Mouse (Mus musculus) adrenal gland, adult 2 months (tissue): ENCODE data around the gene Atp6v1b1. TPM values are rescaled to one million over a fixed set of nuclear protein-coding genes. Genes with fewer than 3 reads are reported as not detected.
"Not testable (repeated sequence)": the region's sequence is repeated elsewhere in the genome, so short reads cannot be mapped to it uniquely, and the experiment has no call there.

Experiments
- DNase-seq: peaks from one replicate; pipeline ENCODE4 v3.0.0; 2021
- polyA plus RNA-seq: library from polyadenylated mRNA; depleted of rRNA; stranded (reverse); fragments of >200 nt; gene quantifications from 2 replicates; pipeline ENCODE4 v1.2.3, GENCODE M21; 2012; rRNA removed
- total RNA-seq, 2 experiments: library from RNA; stranded (reverse); gene quantifications; 2 replicates each; pipeline ENCODE4 v1.2.3; 2021

Gene Atp6v1b1
- total and polyA plus RNA-seq, 3 experiments: not detected

DNA sequence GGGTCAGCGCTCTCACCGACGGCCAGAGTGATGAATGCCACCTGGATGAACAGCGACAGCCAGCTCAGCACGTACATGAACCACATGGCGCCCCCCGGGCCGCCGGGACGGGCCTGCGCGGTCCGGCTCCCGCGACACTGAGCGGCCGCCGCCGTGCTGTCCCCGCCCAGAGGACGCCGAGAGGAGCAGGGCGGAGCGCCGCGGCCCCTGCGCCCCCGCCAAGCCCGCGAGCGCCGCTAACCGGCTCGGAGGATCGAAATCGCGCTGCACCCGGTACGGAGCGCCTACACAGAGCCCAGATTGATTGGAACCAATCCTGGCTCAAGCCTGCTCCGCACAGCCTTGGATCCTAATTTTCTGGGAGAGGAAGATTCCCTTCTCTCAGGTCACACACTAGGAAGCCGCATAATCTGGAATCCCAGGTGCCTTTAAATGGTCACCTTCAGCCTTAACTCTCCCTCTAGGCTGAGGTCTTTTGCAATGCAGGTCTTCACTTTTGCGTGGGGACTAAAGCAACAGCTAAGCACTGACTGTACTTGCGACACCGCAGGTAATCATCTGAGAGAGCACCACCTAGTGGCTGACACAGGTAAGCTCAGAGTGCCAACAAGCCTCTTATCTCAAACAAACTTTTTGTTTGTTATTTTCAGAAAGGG is 33.0 kb downstream of the Atp6v1b1 start, which contains the start of gene Tex261:
Gene Tex261 (minus strand): TSS at position 176 of the 656 bp plus-strand sequence.
- peak; percentile 97 for DNase-seq

DNA sequence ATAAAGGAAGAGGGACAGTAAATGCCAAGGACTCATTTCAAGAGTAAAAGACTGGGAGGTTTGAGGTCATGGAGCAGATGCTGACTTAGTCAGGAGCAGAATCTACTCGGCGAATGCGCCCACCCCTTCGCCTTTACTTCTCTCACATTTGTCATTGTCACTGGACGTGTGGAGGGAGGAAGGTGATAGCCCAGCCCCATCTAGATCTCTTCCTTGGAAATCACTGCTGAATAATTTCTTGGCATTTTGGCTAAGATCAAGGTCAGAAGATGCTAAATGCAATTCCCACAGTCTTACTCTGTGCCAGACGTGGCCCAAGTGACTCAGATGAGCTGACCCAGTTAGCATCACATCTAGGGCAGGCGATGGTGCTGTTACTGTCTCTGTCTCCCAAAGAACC is 35.5 kb downstream of the Atp6v1b1 start:
- peak; percentile 86 for DNase-seq

DNA sequence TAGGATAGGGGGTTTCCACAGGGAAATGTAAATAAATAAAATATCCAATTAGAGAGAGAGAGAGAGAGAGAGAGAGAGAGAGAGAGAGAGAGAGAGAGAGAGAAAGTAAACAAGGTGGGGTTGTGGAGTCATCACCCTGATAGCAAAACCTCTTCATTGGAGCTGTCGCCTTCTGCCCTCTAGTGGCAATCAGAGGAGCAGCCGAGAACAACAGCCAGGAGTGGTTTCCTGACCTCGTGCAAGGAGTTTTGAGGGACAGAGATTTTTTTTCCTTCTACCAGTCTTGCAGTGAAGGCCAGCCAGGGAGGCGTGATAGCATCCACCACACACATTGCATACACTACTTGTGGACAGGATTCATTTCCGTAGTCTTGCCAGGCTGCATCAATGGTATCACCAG is 36.2 kb downstream of the Atp6v1b1 start:
- DNase-seq: peak; percentile 77

DNA sequence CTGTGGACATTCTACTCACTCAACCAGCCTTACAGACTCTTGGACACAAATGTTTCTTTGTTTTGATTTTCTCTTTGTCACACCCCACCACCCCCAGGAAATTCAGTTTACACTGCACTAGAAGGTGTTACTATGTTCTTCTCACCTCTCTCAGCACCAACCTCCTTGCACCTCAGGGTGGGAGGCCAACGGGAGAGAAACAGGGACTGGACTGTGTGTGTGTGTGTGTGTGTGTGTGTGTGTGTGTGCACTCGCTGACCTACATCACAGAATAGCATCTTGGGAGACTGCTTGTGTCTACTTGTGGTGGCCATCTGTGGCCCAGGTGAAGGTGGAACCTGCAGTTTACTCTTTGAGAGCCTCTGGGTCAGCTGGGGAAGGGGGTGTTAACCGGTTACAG is 43.6 kb downstream of the Atp6v1b1 start:
- DNase-seq: no peak

DNA sequence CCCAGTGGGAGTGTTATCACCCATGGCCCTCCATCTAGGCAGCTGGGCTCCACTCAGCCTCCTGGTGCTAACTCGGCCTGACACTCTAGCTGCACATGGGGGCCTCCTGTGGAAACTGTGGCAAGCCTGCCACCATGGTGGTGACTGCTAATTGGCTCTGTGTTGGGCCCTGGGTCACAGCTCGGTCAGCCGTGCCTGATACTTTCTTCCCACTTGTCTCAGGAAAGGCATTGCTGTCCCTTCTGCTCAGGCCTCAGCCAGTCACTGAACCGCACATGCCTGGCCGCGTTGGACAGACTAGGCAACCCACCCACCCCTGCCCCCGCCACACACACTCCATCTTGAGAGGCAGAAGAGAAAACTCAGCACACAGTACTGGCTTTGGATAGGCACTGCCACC is 45.8 kb downstream of the Atp6v1b1 start:
- DNase-seq: no peak

DNA sequence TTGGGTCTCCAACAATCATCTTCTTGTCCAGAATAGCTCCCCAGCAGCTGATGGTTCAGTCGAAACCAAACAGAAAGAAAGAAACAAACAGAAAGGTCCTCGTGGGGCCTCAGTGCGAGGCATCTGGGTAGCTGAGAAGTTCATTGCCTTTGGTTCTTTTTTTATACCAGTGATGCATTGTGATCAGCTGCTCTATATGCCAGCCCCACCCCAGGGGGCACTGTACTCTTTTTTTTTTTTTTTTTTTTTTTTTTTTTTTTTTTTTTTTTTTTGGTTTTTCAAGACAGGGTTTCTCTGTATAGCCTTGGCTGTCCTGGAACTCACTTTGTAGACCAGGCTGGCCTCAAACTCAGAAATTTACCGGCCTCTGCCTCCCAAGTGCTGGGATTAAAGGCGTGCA is 47.7 kb downstream of the Atp6v1b1 start:
- DNase-seq: not testable (repeated sequence)

DNA sequence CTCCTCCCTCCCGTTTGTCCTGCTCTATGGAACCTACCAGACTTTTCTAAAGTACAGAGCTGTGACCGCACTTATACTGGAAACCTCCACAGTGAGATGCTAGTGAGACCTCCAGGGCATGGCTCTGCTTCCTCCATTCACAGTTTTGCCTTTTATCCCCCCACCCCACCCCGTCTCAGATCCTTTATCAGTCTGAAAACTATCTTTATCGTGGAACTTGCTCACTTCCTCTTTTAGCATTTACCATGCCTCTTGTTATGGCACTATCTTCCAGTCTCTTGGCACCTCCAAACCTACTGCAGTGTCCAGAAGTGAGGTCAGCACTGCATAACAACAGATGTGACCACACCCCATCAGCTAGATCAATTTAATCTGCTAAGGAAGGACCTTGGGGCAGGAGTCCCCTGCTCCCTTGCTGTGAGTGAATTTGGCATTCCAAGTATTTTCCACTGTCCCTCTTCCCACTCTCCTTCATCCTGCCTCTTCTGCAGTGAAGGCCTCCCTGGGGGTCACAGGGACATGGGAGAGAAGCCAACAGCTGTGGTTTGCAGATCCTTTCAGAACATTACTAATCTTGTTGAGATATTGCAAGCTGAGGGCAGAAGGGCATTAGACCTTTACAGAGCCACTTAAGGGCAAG is 48.6 kb downstream of the Atp6v1b1 start:
- DNase-seq: no peak

DNA sequence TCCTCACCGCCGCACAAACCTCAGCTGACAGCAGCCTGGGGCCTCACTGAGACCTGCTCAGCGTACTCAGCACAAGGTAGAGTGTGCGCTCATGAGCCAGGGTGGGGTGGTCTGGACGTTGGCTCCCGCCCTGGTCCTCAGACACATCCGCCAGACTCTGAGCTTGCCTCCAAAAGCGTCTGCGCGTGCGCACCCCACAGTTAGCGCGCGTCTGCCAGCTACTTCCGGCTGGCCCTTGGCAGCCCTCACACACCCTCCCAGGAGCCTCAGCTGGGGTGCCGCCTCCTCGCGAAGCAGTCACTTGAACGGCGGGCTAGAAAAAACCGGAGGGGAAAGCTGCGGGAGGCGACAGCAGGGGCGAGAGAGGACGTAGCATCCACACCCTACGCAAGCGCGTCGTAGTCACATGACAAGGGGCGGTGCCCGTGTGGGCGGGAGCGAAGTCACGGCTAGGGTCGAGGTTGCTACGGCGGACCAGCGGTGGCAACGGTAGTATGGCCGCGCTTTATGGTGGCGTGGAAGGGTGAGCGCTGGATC is 52.0 kb downstream of the Atp6v1b1 start, which contains the start of gene Nagk:
Gene Nagk (plus strand): TSS at position 223 of the 537 bp plus-strand sequence.
- peak; percentile 95 for DNase-seq

DNA sequence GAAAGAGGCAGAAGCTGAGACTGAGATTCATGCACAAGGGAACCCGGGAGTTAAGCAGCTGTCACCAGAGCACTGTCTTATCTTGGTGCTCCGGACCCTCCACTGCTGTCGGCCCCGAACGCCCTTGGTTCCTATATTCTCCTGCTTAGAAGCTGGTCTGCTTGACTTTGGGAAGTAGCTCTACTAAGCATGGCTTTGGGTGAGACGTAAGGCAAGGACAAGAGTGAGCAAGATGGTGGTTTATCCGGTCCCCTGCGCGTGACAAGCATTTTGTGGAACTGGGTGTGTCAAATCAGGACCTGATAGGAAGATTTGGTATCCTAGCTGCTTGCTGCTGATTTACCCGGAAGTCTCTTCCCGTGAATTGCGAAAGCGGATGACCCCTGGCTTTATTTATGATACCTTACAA is 52.7 kb downstream of the Atp6v1b1 start:
- DNase-seq: peak; percentile 58

DNA sequence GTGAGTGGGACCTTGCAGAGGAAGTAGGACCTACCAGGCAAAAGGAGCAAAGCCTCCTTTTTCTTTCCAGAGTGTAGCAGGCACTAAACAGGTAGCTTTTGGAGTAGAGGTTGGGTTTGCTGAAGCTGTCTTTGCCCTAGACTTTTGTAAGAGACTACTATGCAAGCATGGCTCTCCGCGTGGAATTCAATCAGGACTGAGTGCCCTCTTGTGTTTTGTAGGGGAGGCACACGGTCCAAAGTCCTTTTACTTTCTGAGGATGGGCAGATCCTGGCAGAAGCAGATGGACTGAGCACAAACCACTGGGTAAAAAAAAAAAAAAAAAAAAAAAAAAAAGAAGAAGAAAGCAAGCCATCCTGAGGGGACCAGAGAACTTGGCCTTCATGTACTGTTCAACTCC is 53.9 kb downstream of the Atp6v1b1 start:
- DNase-seq: no peak

DNA sequence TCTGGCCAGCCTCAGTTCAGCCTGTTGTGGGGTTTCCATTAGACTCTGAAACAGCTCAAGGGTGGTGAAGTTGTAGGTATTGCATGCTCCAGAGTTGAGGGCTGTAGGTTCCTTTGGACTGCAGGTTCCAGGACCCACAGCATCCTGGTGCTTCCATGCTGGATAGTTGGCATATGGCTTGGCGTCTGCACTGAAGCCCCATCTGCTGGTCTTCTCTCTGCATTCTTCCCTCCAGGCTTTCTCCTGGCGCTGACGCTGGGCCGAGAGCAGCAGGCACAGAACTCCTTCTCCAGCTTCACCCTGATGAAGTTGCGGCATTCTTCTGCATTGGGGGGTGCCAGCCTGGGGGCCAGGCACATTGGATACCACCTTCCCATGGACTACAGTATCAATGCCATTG is 59.2 kb downstream of the Atp6v1b1 start:
- DNase-seq: no peak

DNA sequence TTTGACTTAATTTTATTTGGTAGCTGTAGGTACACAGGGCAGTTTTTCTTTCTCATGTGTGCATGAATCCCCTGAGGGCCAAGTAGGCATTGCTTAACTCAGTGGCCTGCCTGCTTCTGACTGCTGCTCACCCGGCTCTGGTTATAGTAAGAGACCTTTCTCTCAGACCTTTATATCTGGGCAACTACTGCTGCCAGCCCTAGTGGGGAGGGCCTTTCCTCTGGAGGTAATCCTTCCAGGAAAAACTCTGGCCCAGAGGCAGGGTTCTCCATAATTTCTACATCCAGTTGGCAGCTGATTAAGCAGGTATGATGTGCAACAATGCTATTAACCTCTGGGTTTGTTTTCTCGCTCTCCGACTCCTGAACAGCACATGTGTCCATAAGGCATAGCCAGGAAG is 60.1 kb downstream of the Atp6v1b1 start:
- DNase-seq: no peak

Other genes starting within 250 kb of the Atp6v1b1 start
- gene Dguok, start 236.0 kb upstream of the Atp6v1b1 start, total RNA-seq: 10 to 100 TPM; 45.1 to 49.5 TPM
- gene Dguok, start 236.0 kb upstream of the Atp6v1b1 start, polyA plus RNA-seq: 47.3 and 49.3 TPM in 2 replicates
- under 1 TPM; 0.81 to 0.97 TPM for gene Actg2, start 206.7 kb upstream of the Atp6v1b1 start, total RNA-seq
- gene Actg2, start 206.7 kb upstream of the Atp6v1b1 start, polyA plus RNA-seq: 0.80 and 1.9 TPM in 2 replicates
- 10 to 100 TPM; 22.3 to 22.7 TPM for gene Stambp, start 170.3 kb upstream of the Atp6v1b1 start, total RNA-seq
- gene Stambp, start 170.3 kb upstream of the Atp6v1b1 start, polyA plus RNA-seq: 4.0 and 4.4 TPM in 2 replicates
- under 1 TPM in 1 of 2 experiments, not detected in 1; 0.23 TPM for gene Clec4f, start 86.8 kb upstream of the Atp6v1b1 start, total RNA-seq
- gene Clec4f, start 86.8 kb upstream of the Atp6v1b1 start, polyA plus RNA-seq: not detected in 2 replicates
- not detected for gene Cd207, start 65.1 kb upstream of the Atp6v1b1 start, total RNA-seq
- gene Cd207, start 65.1 kb upstream of the Atp6v1b1 start, polyA plus RNA-seq: 0.10 TPM in 1 of 2 replicates, not detected in the other
- not detected for gene Vax2, start 31.7 kb upstream of the Atp6v1b1 start, total RNA-seq
- not detected in 2 replicates for gene Vax2, start 31.7 kb upstream of the Atp6v1b1 start, polyA plus RNA-seq
- not detected for gene Ankrd53, start 19.7 kb downstream of the Atp6v1b1 start, total RNA-seq
- gene Ankrd53, start 19.7 kb downstream of the Atp6v1b1 start, polyA plus RNA-seq: 0.06 TPM in 1 of 2 replicates, not detected in the other
- 100 to 1,000 TPM; 181 to 195 TPM for gene Tex261, start 32.8 kb downstream of the Atp6v1b1 start, total RNA-seq
- gene Tex261, start 32.8 kb downstream of the Atp6v1b1 start, polyA plus RNA-seq: 148 and 156 TPM in 2 replicates
- gene Nagk, start 52.0 kb downstream of the Atp6v1b1 start, total RNA-seq: 10 to 100 TPM; 39.9 to 46.9 TPM
- 23.2 and 29.4 TPM in 2 replicates for gene Nagk, start 52.0 kb downstream of the Atp6v1b1 start, polyA plus RNA-seq
- 10 to 100 TPM; 22.0 to 36.9 TPM for gene Paip2b, start 88.8 kb downstream of the Atp6v1b1 start, total RNA-seq
- 3.6 and 5.0 TPM in 2 replicates for gene Paip2b, start 88.8 kb downstream of the Atp6v1b1 start, polyA plus RNA-seq
- 100 to 1,000 TPM in 1 of 2 experiments, 10 to 100 TPM in 1; 82.6 to 118 TPM for gene Zfp638, start 124.1 kb downstream of the Atp6v1b1 start, total RNA-seq
- gene Zfp638, start 124.1 kb downstream of the Atp6v1b1 start, polyA plus RNA-seq: 7.1 and 7.4 TPM in 2 replicates